Mouse (Mus musculus): ENCODE measurements around the gene Olfr834. TPM values are rescaled to one million over a fixed set of nuclear protein-coding genes. Genes with fewer than 3 reads are reported as not detected.

Gene Olfr834
- polyA plus RNA-seq (2012; rRNA removed): not detected in 2 replicates

DNA sequence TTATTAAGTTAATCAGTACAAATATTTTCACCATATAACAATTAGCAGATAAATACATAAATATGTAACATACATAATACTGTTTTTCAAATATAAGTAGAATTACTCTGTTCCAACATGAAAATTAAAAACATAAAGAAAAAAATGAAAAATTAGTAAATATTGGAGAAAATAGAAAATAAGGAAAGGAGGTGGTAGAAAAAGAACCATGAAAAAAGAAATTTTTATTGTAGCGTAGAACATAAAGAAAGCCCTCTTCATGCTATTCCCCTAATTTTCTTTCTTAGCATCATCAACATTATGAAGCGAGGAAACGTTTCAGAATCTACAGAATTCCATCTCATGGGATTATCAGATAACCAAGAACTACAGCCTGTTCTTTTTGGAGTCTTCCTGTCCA lies at the start of gene Olfr834:
Gene Olfr834 (plus strand): TSS at position 301 of the 400 bp plus-strand sequence.

DNA sequence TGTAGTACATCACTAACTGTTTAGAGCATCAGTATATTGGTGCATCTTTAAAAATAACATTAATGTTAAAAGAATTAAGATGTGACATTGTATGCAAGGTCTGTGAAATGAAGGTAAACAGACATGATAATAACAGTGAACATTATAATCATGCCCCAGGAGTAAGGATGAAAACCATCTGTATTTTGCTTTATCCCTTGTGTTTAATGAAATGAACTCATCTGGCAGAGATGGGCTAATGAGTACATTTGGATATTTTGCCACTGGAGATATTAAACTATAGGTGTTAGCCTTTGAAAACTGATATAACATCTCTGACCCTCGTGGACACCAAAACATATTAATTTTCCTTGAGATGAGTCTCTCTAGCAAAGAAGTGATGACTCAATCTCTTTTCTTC lies 44.6 kb downstream of the Olfr834 start, which contains the start of gene Olfr835:
Gene Olfr835 (plus strand): TSS at position 301 of the 400 bp plus-strand sequence.

Other genes starting within 250 kb of the Olfr834 start
- gene Olfr24, start 224.0 kb upstream of the Olfr834 start, polyA plus RNA-seq (2012; rRNA removed): not detected in 2 replicates
- gene Olfr828, start 168.5 kb upstream of the Olfr834 start, polyA plus RNA-seq (2012; rRNA removed): not detected in 2 replicates
- not detected in 2 replicates for gene Olfr829, start 133.1 kb upstream of the Olfr834 start, polyA plus RNA-seq (2012; rRNA removed)
- not detected in 2 replicates for gene Olfr830, start 113.3 kb upstream of the Olfr834 start, polyA plus RNA-seq (2012; rRNA removed)
- not detected in 2 replicates for gene Olfr832, start 50.9 kb upstream of the Olfr834 start, polyA plus RNA-seq (2012; rRNA removed)
- not detected in 2 replicates for gene Olfr835, start 44.7 kb downstream of the Olfr834 start, polyA plus RNA-seq (2012; rRNA removed)
- gene Olfr836, start 132.4 kb downstream of the Olfr834 start, polyA plus RNA-seq (2012; rRNA removed): not detected in 2 replicates
- gene Olfr837, start 148.3 kb downstream of the Olfr834 start, polyA plus RNA-seq (2012; rRNA removed): not detected in 2 replicates
- gene Olfr839-ps1, start 189.3 kb downstream of the Olfr834 start, polyA plus RNA-seq (2012; rRNA removed): not detected in 2 replicates

Measured in stomach, adult 2 months (tissue).